Mouse (Mus musculus) myocyte (in vitro differentiated cells): ENCODE data around the gene Dennd1a.

ENCODE experiments used
- E2F4 ChIP-seq: IDR thresholded peaks from one replicate; pipeline ENCODE4 v1.6.1; 2011; ENCODE audit warnings: mild to moderate bottlenecking, control low read depth, moderate library complexity; ENCODE audit not compliant: insufficient read depth
- MYOG ChIP-seq, 3 experiments: IDR thresholded peaks; one replicate each; pipeline ENCODE4 v1.6.1; 2011; ENCODE audit warnings: control low read depth in 2 of 3, low read depth in 2 of 3, mild to moderate bottlenecking in 2 of 3; ENCODE audit not compliant: insufficient read length in 2 of 3, control insufficient read depth in 1 of 3, insufficient read depth in 1 of 3
- POLR2A ChIP-seq: IDR thresholded peaks from one replicate; pipeline ENCODE4 v1.6.1; 2011; ENCODE audit warnings: low read depth, mild to moderate bottlenecking, control low read depth, moderate library complexity; ENCODE audit not compliant: insufficient read length
- POLR2AphosphoS2 ChIP-seq: IDR thresholded peaks from one replicate; pipeline ENCODE4 v1.6.1; 2011; ENCODE audit warnings: low read depth, control low read depth; ENCODE audit not compliant: insufficient read length
- REST ChIP-seq: IDR thresholded peaks from one replicate; pipeline ENCODE4 v1.6.1; 2011; ENCODE audit warnings: mild to moderate bottlenecking, control low read depth, moderate library complexity; ENCODE audit not compliant: insufficient read depth, insufficient read length
- TCF12 ChIP-seq: IDR thresholded peaks from one replicate; pipeline ENCODE4 v1.6.1; 2011; ENCODE audit warnings: mild to moderate bottlenecking, control low read depth; ENCODE audit not compliant: poor library complexity, insufficient read depth, severe bottlenecking
- TCF3 ChIP-seq: IDR thresholded peaks from one replicate; pipeline ENCODE4 v1.6.1; 2011; ENCODE audit warnings: low read depth, control low read depth; ENCODE audit not compliant: insufficient read length

GRCm38 (mm10) chr2:37981562-37982403 is 305.4 kb downstream of the Dennd1a start:
- TF ChIP-seq E2F4 (no peak), POLR2A (no peak), TCF12 (no peak), REST (no peak), POLR2AphosphoS2 (no peak), MYOG (IDR thresholded peaks at IDR 0.05; ENCODE audit: control insufficient read depth in 1 of 3, insufficient read depth in 1 of 3, insufficient read length in 2 of 3, low read depth in 2 of 3) (no peak), TCF3 (no peak)
